Mouse (Mus musculus): ENCODE measurements around the gene Timm10. TPM values are rescaled to one million over a fixed set of nuclear protein-coding genes. Genes with fewer than 3 reads are reported as not detected.

Gene Timm10
- polyA plus RNA-seq, 1 experiment from 2014 or later: 75.2 TPM

- Histone ChIP-seq H3K36me3 (ENCODE audit: control insufficient read depth, insufficient read depth, low read length) (no peaks in the 10 kb centered on the region), H3K9me3 (replicated peaks; ENCODE audit: control insufficient read depth, low read length, poor library complexity, severe bottlenecking) (no peaks in the 10 kb centered on the region), H3K4me2 (ENCODE audit: low read length) (no peak overlapping the region), H3K27ac (ENCODE audit: low read length) (no peak overlapping the region), H3K4me1 (ENCODE audit: control insufficient read depth, insufficient read depth, low read length) (no peaks in the 10 kb centered on the region), H3K4me3 (ENCODE audit: low read depth, low read length) (no peak overlapping the region), H3K9ac (ENCODE audit: low read depth, low read length) (no peak overlapping the region), H3K27me3 (ENCODE audit: control insufficient read depth, insufficient read depth, low read depth, low read length) (no peaks in the 10 kb centered on the region)
- WGBS: 78% methylated on average over 6 of the region's 6 CpGs
- ATAC-seq: peak; percentile 25; the same call in 1 of the 2 replicates
These were observed 16.3 kb upstream of the Timm10 start for GRCm38 (mm10) chr2:84810526-84810885.

- Histone ChIP-seq H3K4me2 (ENCODE audit: low read length) (peak overlapping the region; percentile 23), H3K4me1 (ENCODE audit: control insufficient read depth, insufficient read depth, low read length) (no peaks in the 10 kb centered on the region), H3K9ac (ENCODE audit: low read depth, low read length) (no peak overlapping the region), H3K4me3 (ENCODE audit: low read depth, low read length) (0 out of 2 replicates have a peak overlapping the region, but pooled peaks have one; percentile 0), H3K36me3 (ENCODE audit: control insufficient read depth, insufficient read depth, low read length) (no peaks in the 10 kb centered on the region), H3K9me3 (replicated peaks; ENCODE audit: control insufficient read depth, low read length, poor library complexity, severe bottlenecking) (no peaks in the 10 kb centered on the region), H3K27me3 (ENCODE audit: control insufficient read depth, insufficient read depth, low read depth, low read length) (no peaks in the 10 kb centered on the region), H3K27ac (ENCODE audit: low read length) (no peak overlapping the region)
- ATAC-seq: peak; percentile 51
- WGBS: 35% methylated on average over 26 of the region's 26 CpGs
These were observed 15.8 kb upstream of the Timm10 start for GRCm38 (mm10) chr2:84810886-84811577.

GRCm38 (mm10) chr2:84811880-84812279 lies 14.9 kb upstream of the Timm10 start:
- 87% methylated on average over 7 of the region's 7 CpGs for WGBS
- ATAC-seq: no peak

GRCm38 (mm10) chr2:84812676-84813075 lies 14.1 kb upstream of the Timm10 start:
- no peaks in the 10 kb centered on the region for H3K9me3 ChIP-seq (replicated peaks; ENCODE audit: control insufficient read depth, low read length, poor library complexity, severe bottlenecking)
- no peak overlapping the region for H3K27ac ChIP-seq (ENCODE audit: low read length)
- H3K27me3 ChIP-seq (ENCODE audit: control insufficient read depth, insufficient read depth, low read depth, low read length): no peaks in the 10 kb centered on the region
- no peaks in the 10 kb centered on the region for H3K36me3 ChIP-seq (ENCODE audit: control insufficient read depth, insufficient read depth, low read length)
- H3K4me2 ChIP-seq (ENCODE audit: low read length): no peak overlapping the region
- no peaks in the 10 kb centered on the region for H3K4me1 ChIP-seq (ENCODE audit: control insufficient read depth, insufficient read depth, low read length)
- ATAC-seq: no peak
- 76% methylated on average over 6 of the region's 6 CpGs for WGBS
- no peak overlapping the region for H3K9ac ChIP-seq (ENCODE audit: low read depth, low read length)
- H3K4me3 ChIP-seq (ENCODE audit: low read depth, low read length): no peak overlapping the region

More at GRCm38 (mm10) chr2:84811880-84812279, 14.9 kb upstream of the Timm10 start:
- no peak overlapping the region for H3K27ac ChIP-seq (ENCODE audit: low read length)
- no peak overlapping the region for H3K4me3 ChIP-seq (ENCODE audit: low read depth, low read length)
- no peaks in the 10 kb centered on the region for H3K27me3 ChIP-seq (ENCODE audit: control insufficient read depth, insufficient read depth, low read depth, low read length)
- no peak overlapping the region for H3K4me2 ChIP-seq (ENCODE audit: low read length)
- H3K4me1 ChIP-seq (ENCODE audit: control insufficient read depth, insufficient read depth, low read length): no peaks in the 10 kb centered on the region
- H3K36me3 ChIP-seq (ENCODE audit: control insufficient read depth, insufficient read depth, low read length): no peaks in the 10 kb centered on the region
- no peaks in the 10 kb centered on the region for H3K9me3 ChIP-seq (replicated peaks; ENCODE audit: control insufficient read depth, low read length, poor library complexity, severe bottlenecking)
- no peak overlapping the region for H3K9ac ChIP-seq (ENCODE audit: low read depth, low read length)

GRCm38 (mm10) chr2:84819861-84820260 lies 6.9 kb upstream of the Timm10 start:
- 84% methylated on average over 3 of the region's 3 CpGs for WGBS
- no peak for ATAC-seq
- no peak overlapping the region for H3K4me2 ChIP-seq (ENCODE audit: low read length)

GRCm38 (mm10) chr2:84822552-84822951 lies 4.2 kb upstream of the Timm10 start, which contains the start of gene Smtnl1:
Smtnl1 (minus strand) TSS chr2:84822652.
- Histone ChIP-seq H3K27me3 (ENCODE audit: control insufficient read depth, insufficient read depth, low read depth, low read length) (no peaks in the 10 kb centered on the region), H3K4me1 (ENCODE audit: control insufficient read depth, insufficient read depth, low read length) (peaks cover 3% of the 10 kb centered on the region; the same call in 1 of the 2 replicates), H3K4me3 (ENCODE audit: low read depth, low read length) (no peak within 1 kb of the TSS), H3K36me3 (ENCODE audit: control insufficient read depth, insufficient read depth, low read length) (no peaks in the 10 kb centered on the region), H3K9me3 (replicated peaks; ENCODE audit: control insufficient read depth, low read length, poor library complexity, severe bottlenecking) (no peaks in the 10 kb centered on the region), H3K4me2 (ENCODE audit: low read length) (no peak within 1 kb of the TSS), H3K27ac (ENCODE audit: low read length) (no peak within 1 kb of the TSS), H3K9ac (ENCODE audit: low read depth, low read length) (no peak within 1 kb of the TSS)
- no peak for ATAC-seq
- WGBS: 66% methylated on average over 13 of the region's 13 CpGs

More at GRCm38 (mm10) chr2:84819861-84820260, 6.9 kb upstream of the Timm10 start:
- H3K9me3 ChIP-seq (replicated peaks; ENCODE audit: control insufficient read depth, low read length, poor library complexity, severe bottlenecking): no peaks in the 10 kb centered on the region
- no peak overlapping the region for H3K4me3 ChIP-seq (ENCODE audit: low read depth, low read length)
- H3K27me3 ChIP-seq (ENCODE audit: control insufficient read depth, insufficient read depth, low read depth, low read length): no peaks in the 10 kb centered on the region
- no peaks in the 10 kb centered on the region for H3K36me3 ChIP-seq (ENCODE audit: control insufficient read depth, insufficient read depth, low read length)
- H3K4me1 ChIP-seq (ENCODE audit: control insufficient read depth, insufficient read depth, low read length): no peaks in the 10 kb centered on the region
- H3K27ac ChIP-seq (ENCODE audit: low read length): no peak overlapping the region
- no peak overlapping the region for H3K9ac ChIP-seq (ENCODE audit: low read depth, low read length)

GRCm38 (mm10) chr2:84823237-84823636 lies 3.6 kb upstream of the Timm10 start:
- Histone ChIP-seq H3K27ac (ENCODE audit: low read length) (no peak overlapping the region), H3K36me3 (ENCODE audit: control insufficient read depth, insufficient read depth, low read length) (no peaks in the 10 kb centered on the region), H3K4me1 (ENCODE audit: control insufficient read depth, insufficient read depth, low read length) (peaks cover 10% of the 10 kb centered on the region), H3K9me3 (replicated peaks; ENCODE audit: control insufficient read depth, low read length, poor library complexity, severe bottlenecking) (no peaks in the 10 kb centered on the region), H3K9ac (ENCODE audit: low read depth, low read length) (no peak overlapping the region), H3K4me3 (ENCODE audit: low read depth, low read length) (no peak overlapping the region), H3K27me3 (ENCODE audit: control insufficient read depth, insufficient read depth, low read depth, low read length) (no peaks in the 10 kb centered on the region), H3K4me2 (ENCODE audit: low read length) (no peak overlapping the region)
- WGBS: 58% methylated on average over 2 of the region's 2 CpGs
- ATAC-seq: no peak

GRCm38 (mm10) chr2:84827283-84827920 lies 605 bp downstream of the Timm10 start:
- H3K4me2 ChIP-seq (ENCODE audit: low read length): peak overlapping the region; percentile 88
- H3K36me3 ChIP-seq (ENCODE audit: control insufficient read depth, insufficient read depth, low read length): peaks cover 2% of the 10 kb centered on the region; the same call in 1 of the 2 replicates
- no peaks in the 10 kb centered on the region for H3K9me3 ChIP-seq (replicated peaks; ENCODE audit: control insufficient read depth, low read length, poor library complexity, severe bottlenecking)
- H3K9ac ChIP-seq (ENCODE audit: low read depth, low read length): peak overlapping the region; percentile 62
- H3K4me3 ChIP-seq (ENCODE audit: low read depth, low read length): peak overlapping the region; percentile 89
- H3K27me3 ChIP-seq (ENCODE audit: control insufficient read depth, insufficient read depth, low read depth, low read length): no peaks in the 10 kb centered on the region
- WGBS: 1% methylated on average over 29 of the region's 29 CpGs
- peaks cover 11% of the 10 kb centered on the region for H3K4me1 ChIP-seq (ENCODE audit: control insufficient read depth, insufficient read depth, low read length)
- peak; percentile 42; the same call in 1 of the 2 replicates for ATAC-seq
- H3K27ac ChIP-seq (ENCODE audit: low read length): no peak overlapping the region
